Comparison of ENCODE assay signal across 9 mouse cellular contexts in genomic region chr9:121616471-121616870, GRCm38 (mm10). TPM values are rescaled to one million over a fixed set of nuclear protein-coding genes. Genes with fewer than 3 reads are reported as not detected.
DNase-seq lines count a peak whose midpoint lies in the region; ATAC-seq lines count a peak whose summit lies in the region.
"Had no signal": no experiment of that assay in that cellular context is flagged by ENCODE, and none has a peak within 500 bp of the region (broad histone marks: within the 10 kb centered on the region; RNA-seq: fewer than 3 reads in every experiment).

No protein-coding gene starts in this region.

- H3K4me2 ChIP-seq in hindbrain, embryonic 11.5 days (replicated peaks; ENCODE audit: low read depth, low read length), result no peak overlapping the region
- no peak overlapping the region for H3K4me2 ChIP-seq in hindbrain, embryonic 12.5 days (replicated peaks)
- H3K4me2 ChIP-seq: heart, embryonic 15.5 days had no signal

- no peak overlapping the region for H3K27ac ChIP-seq in hindbrain, embryonic 11.5 days (ENCODE audit: low read depth, low read length)
- H3K27ac ChIP-seq in hindbrain, embryonic 12.5 days, result no peak overlapping the region
- no peak overlapping the region for H3K27ac ChIP-seq in embryonic facial prominence, embryonic 10.5 days (replicated peaks)
- H3K27ac ChIP-seq: heart, embryonic 15.5 days had no signal

- no peaks in the 10 kb centered on the region for H3K27me3 ChIP-seq in hindbrain, embryonic 11.5 days (ENCODE audit: control insufficient read depth, insufficient read depth, low read length)
- H3K27me3 ChIP-seq in hindbrain, embryonic 12.5 days, result peaks cover 7% of the 10 kb centered on the region
- 0 out of 2 replicates have a peak, but pooled peaks cover 4% of the 10 kb centered on the region for H3K27me3 ChIP-seq in embryonic facial prominence, embryonic 10.5 days (replicated peaks; ENCODE audit: low read depth, poor library complexity, severe bottlenecking)

- no peak overlapping the region for H3K9ac ChIP-seq in hindbrain, embryonic 11.5 days (ENCODE audit: low read depth, low read length)
- H3K9ac ChIP-seq in hindbrain, embryonic 12.5 days, result no peak overlapping the region; the same call in 1 of the 2 replicates
- H3K9ac ChIP-seq: heart, embryonic 15.5 days had no signal

- peak; percentile 38 for DNase-seq in hindbrain, embryonic 11.5 days (ENCODE audit: low spot score)
- DNase-seq in spleen, postnatal 4 days (ENCODE audit: low spot score in 2 of 2), result peak; percentile 35 to 69
- no peak for DNase-seq in spleen, adult 12 weeks (ENCODE audit: low spot score)
- peak; percentile 43 for DNase-seq in embryonic facial prominence, embryonic 10.5 days (ENCODE audit: low spot score)
- DNase-seq in thymus, postnatal 36 days, result peak; percentile 27 to 37
- DNase-seq in right cerebral cortex, adult 18-20 months, result no peak
- DNase-seq in ovary, postnatal 14 days (ENCODE audit: low spot score), result no peak

- no peaks in the 10 kb centered on the region for H3K9me3 ChIP-seq in hindbrain, embryonic 11.5 days (ENCODE audit: control insufficient read depth, low read length)
- H3K9me3 ChIP-seq in hindbrain, embryonic 12.5 days (replicated peaks), result no peaks in the 10 kb centered on the region
- H3K9me3 ChIP-seq in embryonic facial prominence, embryonic 10.5 days, result no peaks in the 10 kb centered on the region
- H3K9me3 ChIP-seq: heart, embryonic 15.5 days had no signal

- no peaks in the 10 kb centered on the region for H3K36me3 ChIP-seq in hindbrain, embryonic 11.5 days (ENCODE audit: control insufficient read depth, insufficient read depth, low read length)
- H3K36me3 ChIP-seq in hindbrain, embryonic 12.5 days, result no peaks in the 10 kb centered on the region
- no peaks in the 10 kb centered on the region for H3K36me3 ChIP-seq in embryonic facial prominence, embryonic 10.5 days (replicated peaks)
- H3K36me3 ChIP-seq: heart, embryonic 15.5 days had no signal

- H3K4me1 ChIP-seq in hindbrain, embryonic 11.5 days (replicated peaks; ENCODE audit: control insufficient read depth, insufficient read depth, low read length), result no peaks in the 10 kb centered on the region
- H3K4me1 ChIP-seq in hindbrain, embryonic 12.5 days, result peaks cover 8% of the 10 kb centered on the region; the same call in 1 of the 2 replicates
- peaks cover 23% of the 10 kb centered on the region for H3K4me1 ChIP-seq in embryonic facial prominence, embryonic 10.5 days

- no peak for ATAC-seq in hindbrain, embryonic 11.5 days (ENCODE audit: low FRiP score)
- ATAC-seq in hindbrain, embryonic 12.5 days (ENCODE audit: low FRiP score), result no peak

- WGBS in hindbrain, embryonic 11.5 days, result 46% methylated on average over 3 of the region's 3 CpGs
- 56% methylated on average over 3 of the region's 3 CpGs for WGBS in hindbrain, embryonic 12.5 days
- 57% methylated on average over 3 of the region's 3 CpGs for WGBS in embryonic facial prominence, embryonic 10.5 days

- H3K4me3 ChIP-seq in hindbrain, embryonic 11.5 days (ENCODE audit: low read depth, low read length), result no peak overlapping the region
- no peak overlapping the region for H3K4me3 ChIP-seq in hindbrain, embryonic 12.5 days
- H3K4me3 ChIP-seq in embryonic facial prominence, embryonic 10.5 days, result no peak overlapping the region
- H3K4me3 ChIP-seq: heart, embryonic 15.5 days had no signal

RNA-seq across cellular contexts. Expression of gene Lyzl4, which starts 25.4 kb away (rescaled TPM):
- polyA plus RNA-seq in hindbrain, embryonic 11.5 days (2014; fragmentation: Nextera tagmentation; extraction: Ambion mirVana), result 0.25 TPM in 1 of 2 replicates, not detected in the other
- polyA plus RNA-seq in hindbrain, embryonic 12.5 days (2016; fragmentation: Nextera tagmentation; extraction: Ambion mirVana), result 0.33 TPM in 1 of 2 replicates, not detected in the other
- not detected in 2 replicates for polyA plus RNA-seq in embryonic facial prominence, embryonic 10.5 days (2016; fragmentation: Nextera tagmentation; extraction: Ambion mirVana)

RNA-seq across cellular contexts. Expression of gene Vipr1, which starts 26.0 kb away (rescaled TPM):
- polyA plus RNA-seq in hindbrain, embryonic 11.5 days (2014; fragmentation: Nextera tagmentation; extraction: Ambion mirVana), result 0.57 and 0.67 TPM in 2 replicates
- polyA plus RNA-seq in hindbrain, embryonic 12.5 days (2016; fragmentation: Nextera tagmentation; extraction: Ambion mirVana), result 0.44 and 0.66 TPM in 2 replicates
- polyA plus RNA-seq in embryonic facial prominence, embryonic 10.5 days (2016; fragmentation: Nextera tagmentation; extraction: Ambion mirVana), result 0.16 and 0.33 TPM in 2 replicates

Comparison
In these comparisons a context has a peak if more than half of its experiments do, and no peak if none do; other contexts are left out.
1. DNase-seq: peak in hindbrain, embryonic 11.5 days (single experiment), spleen, postnatal 4 days (2 of 2), embryonic facial prominence, embryonic 10.5 days (single experiment) and thymus, postnatal 36 days (2 of 2); none in spleen, adult 12 weeks (single experiment), right cerebral cortex, adult 18-20 months (single experiment) and ovary, postnatal 14 days (single experiment).